Mouse (Mus musculus) myocyte (in vitro differentiated cells): Measurements from ENCODE around the gene Ttc21a.

Experiments used
- CEBPB ChIP-seq: IDR thresholded peaks from 2 replicates; pipeline ENCODE4 v1.6.1; 2011; ENCODE audit warnings: mild to moderate bottlenecking, moderate library complexity; ENCODE audit not compliant: poor library complexity, insufficient read depth, severe bottlenecking
- E2F4 ChIP-seq: IDR thresholded peaks from one replicate; pipeline ENCODE4 v1.6.1; 2011; ENCODE audit warnings: mild to moderate bottlenecking, control low read depth, moderate library complexity; ENCODE audit not compliant: insufficient read depth
- MAX ChIP-seq: IDR thresholded peaks from one replicate; pipeline ENCODE4 v1.6.1; 2011; ENCODE audit warnings: low read depth, mild to moderate bottlenecking, control low read depth
- MYOD1 ChIP-seq, 3 experiments: IDR thresholded peaks; one replicate each; pipeline ENCODE4 v1.6.1; 2011; ENCODE audit warnings: control low read depth in 2 of 3, low read depth in 2 of 3, mild to moderate bottlenecking in 2 of 3, moderate library complexity in 1 of 3; ENCODE audit not compliant: insufficient read length in 2 of 3, control insufficient read depth in 1 of 3
- MYOG ChIP-seq, 3 experiments: IDR thresholded peaks; one replicate each; pipeline ENCODE4 v1.6.1; 2011; ENCODE audit warnings: control low read depth in 2 of 3, low read depth in 2 of 3, mild to moderate bottlenecking in 2 of 3; ENCODE audit not compliant: insufficient read length in 2 of 3, control insufficient read depth in 1 of 3, insufficient read depth in 1 of 3
- POLR2A ChIP-seq: IDR thresholded peaks from one replicate; pipeline ENCODE4 v1.6.1; 2011; ENCODE audit warnings: low read depth, mild to moderate bottlenecking, control low read depth, moderate library complexity; ENCODE audit not compliant: insufficient read length
- POLR2AphosphoS2 ChIP-seq: IDR thresholded peaks from one replicate; pipeline ENCODE4 v1.6.1; 2011; ENCODE audit warnings: low read depth, control low read depth; ENCODE audit not compliant: insufficient read length
- TCF12 ChIP-seq: IDR thresholded peaks from one replicate; pipeline ENCODE4 v1.6.1; 2011; ENCODE audit warnings: mild to moderate bottlenecking, control low read depth; ENCODE audit not compliant: poor library complexity, insufficient read depth, severe bottlenecking
- TCF3 ChIP-seq: IDR thresholded peaks from one replicate; pipeline ENCODE4 v1.6.1; 2011; ENCODE audit warnings: low read depth, control low read depth; ENCODE audit not compliant: insufficient read length
- USF1 ChIP-seq: IDR thresholded peaks from one replicate; pipeline ENCODE4 v1.6.1; 2011; ENCODE audit warnings: low read depth, mild to moderate bottlenecking, control low read depth, moderate library complexity

- no peak for TF ChIP-seq POLR2A
- no peak for TF ChIP-seq E2F4
- TF ChIP-seq CEBPB = no peak
- TF ChIP-seq TCF3 = no peak
- no peak for TF ChIP-seq MYOG (IDR thresholded peaks at IDR 0.05; ENCODE audit: control insufficient read depth in 1 of 3, insufficient read depth in 1 of 3, insufficient read length in 2 of 3, low read depth in 2 of 3)
- TF ChIP-seq POLR2AphosphoS2 = no peak
- no peak for TF ChIP-seq TCF12
- TF ChIP-seq USF1 = no peak
- TF ChIP-seq MAX = no peak
- no peak for TF ChIP-seq MYOD1 (IDR thresholded peaks at IDR 0.05; ENCODE audit: control insufficient read depth in 1 of 3, insufficient read length in 2 of 3, low read depth in 2 of 3)
These were observed 42.2 kb upstream of the Ttc21a start for GRCm38 (mm10) chr9:119895040-119895721.
